Mouse (Mus musculus) CH12.LX (cell line): ENCODE data around the gene Hip1. TPM values are rescaled to one million over a fixed set of nuclear protein-coding genes. Genes with fewer than 3 reads are reported as not detected.

Source experiments
- DNase-seq: peaks from one replicate; pipeline ENCODE4 v3.0.0-alpha.2; 2013; ENCODE audit errors: extremely low read depth
- H3K27ac ChIP-seq: 2 replicates; pipeline ENCODE4 v1.5.1; 2012; ENCODE audit warnings: low read depth, mild to moderate bottlenecking, control low read depth, moderate library complexity; ENCODE audit not compliant: insufficient read depth
- H3K27me3 ChIP-seq: replicated peaks from 2 replicates; pipeline ENCODE3; 2012; ENCODE audit warnings: inconsistent platforms
- H3K36me3 ChIP-seq, 2 experiments: replicated peaks in 1 of 2; 2 replicates each; pipeline versions ENCODE3 to v1.6.1; 2012; ENCODE audit warnings: inconsistent platforms in 1 of 2, low read length in 1 of 2, mild to moderate bottlenecking in 1 of 2, mixed read lengths in 1 of 2, moderate library complexity in 1 of 2; ENCODE audit not compliant: control insufficient read depth in 1 of 2, insufficient read depth in 1 of 2
- H3K4me1 ChIP-seq, 2 experiments: 2 replicates each; pipeline ENCODE4 v1.6.1; 2012; ENCODE audit warnings: inconsistent platforms in 1 of 2, moderate library complexity in 1 of 2; ENCODE audit not compliant: insufficient read depth in 2 of 2, control insufficient read depth in 1 of 2
- H3K4me2 ChIP-seq: 2 replicates; pipeline ENCODE4 v1.6.1; 2012; ENCODE audit warnings: low read depth, mild to moderate bottlenecking, control low read depth; ENCODE audit not compliant: poor library complexity, insufficient read depth, severe bottlenecking
- H3K4me3 ChIP-seq, 3 experiments: fragments of 150-350 bp in 1 of 3; sonication (generic) in 1 of 3; replicated peaks in 1 of 3; 2 replicates each; pipeline versions ENCODE3 to v1.5.1; 2011 to 2012; ENCODE audit warnings: low read depth in 2 of 3, low read length in 2 of 3, mild to moderate bottlenecking in 2 of 3, moderate library complexity in 2 of 3, control low read depth in 1 of 3, improper control_type of control experiment in 1 of 3, inconsistent platforms in 1 of 3, mixed read lengths in 1 of 3; ENCODE audit not compliant: poor library complexity in 1 of 3
- H3K79me2 ChIP-seq: replicated peaks from 2 replicates; pipeline ENCODE4 v1.6.1; 2012; ENCODE audit warnings: mild to moderate bottlenecking, moderate library complexity; ENCODE audit not compliant: control insufficient read depth, poor library complexity, insufficient read depth, severe bottlenecking; ENCODE audit errors: extremely low read depth
- H3K9ac ChIP-seq: 2 replicates; pipeline ENCODE4 v1.6.1; 2012; ENCODE audit warnings: low read depth, mild to moderate bottlenecking, control low read depth, moderate library complexity; ENCODE audit not compliant: insufficient read depth
- H3K9me3 ChIP-seq: replicated peaks from 2 replicates; pipeline ENCODE3; 2012; ENCODE audit warnings: low read length, inconsistent platforms, mixed read lengths
- BHLHE40 ChIP-seq: IDR thresholded peaks from 2 replicates; pipeline ENCODE4 v1.6.1; 2011; ENCODE audit warnings: mild to moderate bottlenecking, low read depth, low read length, improper control_type of control experiment
- CHD2 ChIP-seq: IDR thresholded peaks from 2 replicates; pipeline ENCODE4 v1.6.1; 2011; ENCODE audit warnings: low read length, improper control_type of control experiment
- CTCF ChIP-seq, 2 experiments: IDR thresholded peaks in 1 of 2; conservative IDR thresholded peaks in 1 of 2; 2 replicates each; pipeline ENCODE4 v1.5.1; 2011 to 2012; ENCODE audit warnings: low read depth in 2 of 2, low read length in 2 of 2, improper control_type of control experiment in 1 of 2, inconsistent platforms in 1 of 2, mild to moderate bottlenecking in 1 of 2, moderate library complexity in 1 of 2
- E2F4 ChIP-seq: IDR thresholded peaks from 2 replicates; pipeline ENCODE4 v1.6.1; 2011; ENCODE audit warnings: low read depth, low read length, improper control_type of control experiment; ENCODE audit not compliant: insufficient replicate concordance
- ELF1 ChIP-seq: IDR thresholded peaks from 2 replicates; pipeline ENCODE4 v1.6.1; 2014; ENCODE audit warnings: low read depth, mild to moderate bottlenecking, inconsistent platforms, low read length, improper control_type of control experiment
- ETS1 ChIP-seq: conservative IDR thresholded peaks from 2 replicates; pipeline ENCODE4 v1.6.1; 2012; ENCODE audit warnings: low read depth, mild to moderate bottlenecking, inconsistent platforms, low read length, improper control_type of control experiment, moderate library complexity
- IRF4 ChIP-seq: IDR thresholded peaks from 2 replicates; pipeline ENCODE4 v1.6.1; 2014; ENCODE audit warnings: low read depth, mild to moderate bottlenecking, inconsistent platforms, low read length, improper control_type of control experiment
- JUN ChIP-seq: IDR thresholded peaks from 2 replicates; pipeline ENCODE4 v1.6.1; 2011; ENCODE audit warnings: low read depth, mild to moderate bottlenecking, low read length, improper control_type of control experiment, moderate library complexity; ENCODE audit not compliant: insufficient read depth
- JUND ChIP-seq: conservative IDR thresholded peaks from 2 replicates; pipeline ENCODE4 v1.6.1; 2011; ENCODE audit warnings: low read depth, low read length, improper control_type of control experiment
- KAT2A ChIP-seq: IDR thresholded peaks from 2 replicates; pipeline ENCODE4 v1.6.1; 2012; ENCODE audit warnings: low read length, improper control_type of control experiment, inconsistent platforms; ENCODE audit not compliant: insufficient replicate concordance
- MAFK ChIP-seq: IDR thresholded peaks from 2 replicates; pipeline ENCODE4 v1.6.1; 2011; ENCODE audit warnings: low read length, improper control_type of control experiment; ENCODE audit not compliant: insufficient replicate concordance
- MAX ChIP-seq: IDR thresholded peaks from 2 replicates; pipeline ENCODE4 v1.6.1; 2011; ENCODE audit warnings: low read length, improper control_type of control experiment
- MXI1 ChIP-seq: IDR thresholded peaks from 2 replicates; pipeline ENCODE4 v1.6.1; 2011; ENCODE audit warnings: mild to moderate bottlenecking, low read depth, low read length, improper control_type of control experiment
- NRF1 ChIP-seq: IDR thresholded peaks from 2 replicates; pipeline ENCODE4 v1.6.1; 2014; ENCODE audit warnings: low read depth, mild to moderate bottlenecking, inconsistent platforms, low read length, improper control_type of control experiment, moderate library complexity
- PAX5 ChIP-seq: IDR thresholded peaks from 2 replicates; pipeline ENCODE4 v1.6.1; 2012; ENCODE audit warnings: low read length, inconsistent platforms, mixed read lengths
- POLR2A ChIP-seq: IDR thresholded peaks from 2 replicates; pipeline ENCODE4 v1.6.1; 2011; ENCODE audit warnings: low read depth, mild to moderate bottlenecking, improper control_type of control experiment, low read length
- RAD21 ChIP-seq: IDR thresholded peaks from 2 replicates; pipeline ENCODE4 v1.6.1; 2011; ENCODE audit warnings: low read depth, mild to moderate bottlenecking, low read length, improper control_type of control experiment, moderate library complexity
- RCOR1 ChIP-seq: conservative IDR thresholded peaks from 2 replicates; pipeline ENCODE4 v1.6.1; 2012; ENCODE audit warnings: low read depth, mild to moderate bottlenecking, inconsistent platforms, low read length, improper control_type of control experiment
- SIN3A ChIP-seq: IDR thresholded peaks from 2 replicates; pipeline ENCODE4 v1.6.1; 2012; ENCODE audit warnings: low read length, improper control_type of control experiment, inconsistent platforms
- SMC3 ChIP-seq: IDR thresholded peaks from 2 replicates; pipeline ENCODE4 v1.6.1; 2011; ENCODE audit warnings: low read depth, low read length, improper control_type of control experiment
- UBTF ChIP-seq: IDR thresholded peaks from 2 replicates; pipeline ENCODE4 v1.6.1; 2012; ENCODE audit warnings: low read depth, mild to moderate bottlenecking, inconsistent platforms, low read length, improper control_type of control experiment, moderate library complexity
- USF1 ChIP-seq: IDR thresholded peaks from 2 replicates; pipeline ENCODE4 v1.6.1; 2014; ENCODE audit warnings: low read depth, mild to moderate bottlenecking, inconsistent platforms, low read length, improper control_type of control experiment
- USF2 ChIP-seq: conservative IDR thresholded peaks from 2 replicates; pipeline ENCODE4 v1.6.1; 2011; ENCODE audit warnings: low read depth, low read length, improper control_type of control experiment
- ZKSCAN1 ChIP-seq: IDR thresholded peaks from 2 replicates; pipeline ENCODE4 v1.6.1; 2012; ENCODE audit warnings: low read depth, inconsistent platforms, low read length, improper control_type of control experiment, borderline replicate concordance
- dilution Hi-C: fragments of 300-500 bp; cut with MboI; formaldehyde crosslinking; loops from 2 replicates; pipeline ENCODE4 v1.14.3; 2020; ENCODE audit warnings: low sequenced_read_pairs; ENCODE audit not compliant: extremely low pct_unique_long_range_greater_than_20kb, extremely low pct_ligation_motif_present
- in situ Hi-C: fragments of 300-500 bp; cut with MboI; formaldehyde crosslinking; loops from 3 replicates; pipeline ENCODE4 v1.14.3; 2019; ENCODE audit warnings: low sequenced_read_pairs, low pct_ligation_motif_present, low pct_unique_long_range_greater_than_20kb, mixed read lengths
- polyA plus RNA-seq: library from polyadenylated mRNA; unstranded; fragments of >175 nt; gene quantifications from 2 replicates; pipeline ENCODE4 v1.2.1, GENCODE M21; 2012; ENCODE audit warnings: low read depth; ENCODE audit not compliant: insufficient read length
- total RNA-seq, 2 experiments: library from RNA; depleted of rRNA; stranded (reverse); fragments of 300-350 nt in 1 of 2; fragments of >200 nt in 1 of 2; gene quantifications; 2 replicates each; pipeline ENCODE4 v1.2.3; 2012 to 2014

The Hip1 gene
- total and polyA plus RNA-seq, 3 experiments = 2.2 to 6.4 (median 3.4) TPM

DNA sequence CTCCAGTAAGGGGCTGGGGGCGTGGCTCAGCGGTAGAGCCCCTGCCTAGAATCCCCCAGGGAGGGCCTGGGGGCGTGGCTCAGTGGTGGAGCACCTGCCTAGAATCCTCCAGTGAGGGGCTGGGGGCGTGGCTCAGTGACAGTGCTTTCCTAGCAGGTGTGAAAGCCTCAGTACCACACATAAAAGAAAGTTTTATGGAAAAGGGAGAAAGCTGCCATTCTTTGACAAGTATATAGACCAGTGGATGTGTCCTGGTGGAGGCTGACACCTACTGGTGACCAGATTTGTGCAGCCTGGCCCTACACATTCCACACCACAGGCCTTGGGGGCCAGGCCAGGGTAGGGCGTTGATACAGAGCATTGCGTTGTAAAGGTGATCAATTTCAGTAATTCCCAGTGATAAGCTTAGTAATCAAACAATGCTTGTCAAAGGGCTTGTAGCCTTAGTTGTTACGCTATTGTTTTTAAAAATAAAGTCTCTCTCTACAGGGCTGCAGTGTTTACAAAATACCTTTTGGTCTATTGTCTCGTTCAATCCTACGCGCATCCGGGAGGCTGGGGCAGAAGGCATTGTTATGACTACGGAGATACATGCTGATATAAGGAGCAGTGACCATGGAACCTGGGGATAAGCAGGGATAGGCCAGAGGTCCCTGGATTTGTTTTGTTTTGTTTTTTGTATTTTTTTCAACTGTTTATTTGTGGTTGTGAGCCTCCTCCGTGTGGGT, 50.6 kb downstream of the Hip1 start:
- Histone ChIP-seq H3K27me3 (peaks cover 8% of the 10 kb centered on the region), H3K79me2 (no peaks in the 10 kb centered on the region), H3K27ac (no peak overlapping the region), H3K4me1 (peaks cover 0 to 10% of the 10 kb centered on the region in 2 experiments; a peak in 2 of 4 replicates), H3K4me3 (no peak overlapping the region), H3K36me3 (no peaks in the 10 kb centered on the region), H3K4me2 (no peak overlapping the region), H3K9ac (no peak overlapping the region), H3K9me3 (no peaks in the 10 kb centered on the region)
- peak; percentile 82 for TF ChIP-seq RAD21
- TF ChIP-seq MXI1 = no peak
- TF ChIP-seq SMC3 = peak; percentile 84
- peak; percentile 14 to 82; a peak in 2 of 4 replicates for TF ChIP-seq CTCF (conservative IDR thresholded peaks at IDR 0.05 in 1 of 2, IDR thresholded peaks at IDR 0.05 in 1 of 2; ENCODE audit: low read depth in 2 of 2, low read length in 2 of 2)
- DNase-seq = no peak
- in situ Hi-C loops = no loop called here
- dilution Hi-C loops = no loop called here

DNA sequence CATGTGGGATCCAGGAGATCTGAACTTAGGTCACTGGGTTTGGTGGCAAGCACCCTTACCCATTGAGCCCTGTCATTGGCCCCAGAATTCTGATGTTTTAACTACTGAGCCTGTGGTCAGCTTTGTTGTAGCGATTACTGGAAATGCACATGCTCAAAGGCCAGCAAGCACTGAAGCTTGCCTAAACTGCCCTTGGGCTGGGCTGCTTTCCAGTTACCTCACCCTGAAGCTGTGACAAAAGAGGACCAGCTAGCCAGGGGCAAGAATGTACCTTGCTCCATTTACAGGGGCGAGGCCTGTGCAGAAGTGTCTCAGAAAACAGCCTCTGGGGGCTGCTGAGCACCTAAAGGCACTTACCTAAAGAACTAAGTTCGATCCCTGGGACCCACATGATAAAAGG, 51.8 kb downstream of the Hip1 start:
- H3K27ac ChIP-seq = no peak overlapping the region
- TF ChIP-seq UBTF = no peak
- no peak for TF ChIP-seq USF1
- no peak for TF ChIP-seq USF2
- TF ChIP-seq BHLHE40 = no peak
- TF ChIP-seq ZKSCAN1 = no peak

DNA sequence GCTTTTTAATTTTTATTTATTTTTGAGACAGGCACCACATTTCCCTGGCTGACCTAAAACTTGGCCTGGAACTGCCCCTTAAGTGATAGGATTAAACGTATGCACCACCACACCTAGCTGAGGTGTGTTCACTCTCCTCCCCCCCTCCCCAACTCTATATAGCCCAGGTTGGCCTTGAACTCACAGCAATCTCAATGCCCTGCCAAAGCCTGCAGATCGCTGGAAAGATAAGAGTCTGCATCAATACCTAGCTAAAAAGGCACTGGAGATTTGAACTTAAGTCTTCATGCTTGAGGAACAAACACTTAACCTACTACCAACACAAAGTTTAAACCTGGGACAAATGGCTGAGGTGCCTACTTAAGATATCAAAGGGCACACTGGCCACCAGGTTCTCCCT, 52.8 kb downstream of the Hip1 start:
- H3K79me2 ChIP-seq = no peaks in the 10 kb centered on the region
- no peak overlapping the region for H3K4me2 ChIP-seq
- H3K4me1 ChIP-seq = peaks cover 0 to 17% of the 10 kb centered on the region in 2 experiments; a peak in 2 of 4 replicates
- dilution Hi-C loops = no loop called here
- no peak for TF ChIP-seq MAX
- no peak for TF ChIP-seq E2F4
- no peak for TF ChIP-seq JUND
- no peak for TF ChIP-seq RAD21
- no peak for TF ChIP-seq KAT2A
- TF ChIP-seq NRF1 = no peak
- TF ChIP-seq ETS1 = no peak
- no peak for TF ChIP-seq PAX5
- no peak for TF ChIP-seq JUN
- no peak for TF ChIP-seq ELF1
- TF ChIP-seq RCOR1 = no peak
- no peak for TF ChIP-seq USF2
- TF ChIP-seq POLR2A = no peak
- TF ChIP-seq IRF4 = no peak
- TF ChIP-seq CHD2 = no peak
- no peak for TF ChIP-seq SMC3
- no peak for TF ChIP-seq MAFK
- TF ChIP-seq SIN3A = no peak
- peaks cover 20% of the 10 kb centered on the region for H3K27me3 ChIP-seq
- H3K36me3 ChIP-seq = no peaks in the 10 kb centered on the region
- no peak overlapping the region for H3K27ac ChIP-seq
- no peak overlapping the region for H3K4me3 ChIP-seq
- DNase-seq = no peak
- no peak overlapping the region for H3K9ac ChIP-seq
- no peaks in the 10 kb centered on the region for H3K9me3 ChIP-seq
- in situ Hi-C loops = no loop called here

More for the DNA sequence above, 51.8 kb downstream of the Hip1 start:
- Histone ChIP-seq H3K9ac (no peak overlapping the region), H3K4me2 (no peak overlapping the region), H3K4me1 (peaks cover 0 to 17% of the 10 kb centered on the region in 2 experiments; a peak in 2 of 4 replicates), H3K79me2 (no peaks in the 10 kb centered on the region), H3K27me3 (peaks cover 15% of the 10 kb centered on the region), H3K4me3 (no peak overlapping the region), H3K9me3 (no peaks in the 10 kb centered on the region), H3K36me3 (no peaks in the 10 kb centered on the region)
- no peak for DNase-seq
- in situ Hi-C loops = no loop called here
- dilution Hi-C loops = no loop called here
